Mouse (Mus musculus) kidney, embryonic 16.5 days (tissue): ENCODE results near the gene Il1r1. TPM values are rescaled to one million over a fixed set of nuclear protein-coding genes. Genes with fewer than 3 reads are reported as not detected.

ENCODE experiments used
- ATAC-seq: fragments of 200-750 bp; cut with Nextera tagmentation; 2 replicates; pipeline ENCODE4 v1.8.0; 2017; ENCODE audit warnings: moderate TSS enrichment; ENCODE audit not compliant: low FRiP score, low TSS enrichment
- H3K27ac ChIP-seq: fragments of 300-500 bp; sonication (generic); 2 replicates; pipeline ENCODE4 v1.5.1; 2014; ENCODE audit warnings: low read length
- H3K27me3 ChIP-seq: fragments of 300-500 bp; sonication (generic); 2 replicates; pipeline ENCODE4 v1.6.1; 2014; ENCODE audit warnings: low read length, control low read depth, mixed read lengths; ENCODE audit not compliant: insufficient read depth
- H3K36me3 ChIP-seq: fragments of 300-500 bp; sonication (generic); 2 replicates; pipeline ENCODE4 v1.6.1; 2014; ENCODE audit warnings: low read length, control low read depth, mixed read lengths; ENCODE audit not compliant: insufficient read depth
- H3K4me1 ChIP-seq: fragments of 300-500 bp; sonication (generic); 2 replicates; pipeline ENCODE4 v1.6.1; 2014; ENCODE audit warnings: low read length, control low read depth, mixed read lengths; ENCODE audit not compliant: insufficient read depth
- H3K4me2 ChIP-seq: fragments of 300-500 bp; sonication (generic); replicated peaks from 2 replicates; pipeline ENCODE4 v1.6.1; 2014; ENCODE audit warnings: low read depth, low read length
- H3K4me3 ChIP-seq: fragments of 300-500 bp; sonication (generic); 2 replicates; pipeline ENCODE4 v1.5.1; 2014; ENCODE audit warnings: mild to moderate bottlenecking, low read length
- H3K9ac ChIP-seq: fragments of 300-500 bp; sonication (generic); replicated peaks from 2 replicates; pipeline ENCODE4 v1.6.1; 2014; ENCODE audit warnings: low read length
- H3K9me3 ChIP-seq: fragments of 300-500 bp; sonication (generic); 2 replicates; pipeline ENCODE4 v1.6.1; 2016; ENCODE audit warnings: low read length, control low read depth
- WGBS: fragments of 180-500 bp; shearing (Covaris S2); extraction: QIAGEN DNeasy Blood & Tissue Kit; methylation state at CpG from one replicate; pipeline ENCODE4 v1.1.7; 2014; 5-methylcytosine and 5-hydroxymethylcytosine counted together
- polyA plus RNA-seq: library from polyadenylated mRNA; unstranded; fragments of >200 nt; fragmentation: Nextera tagmentation; extraction: Ambion mirVana; gene quantifications from 2 replicates; pipeline ENCODE4 v1.2.1, GENCODE M21; 2015

Il1r1 gene
- polyA plus RNA-seq, 1 experiment from 2014 or later = 5.3 TPM

- no peaks in the 10 kb centered on the region for H3K27me3 ChIP-seq
- no peaks in the 10 kb centered on the region for H3K36me3 ChIP-seq
- no peak overlapping the region for H3K4me3 ChIP-seq
- no peaks in the 10 kb centered on the region for H3K4me1 ChIP-seq
- no peak overlapping the region for H3K4me2 ChIP-seq
- no peaks in the 10 kb centered on the region for H3K9me3 ChIP-seq
- no peak overlapping the region for H3K27ac ChIP-seq
- H3K9ac ChIP-seq = no peak overlapping the region
- no peak for ATAC-seq
- WGBS = 63% methylated on average over 10 of the region's 10 CpGs
These were observed 50.6 kb downstream of the Il1r1 start for GRCm38 (mm10) chr1:40275285-40276013.

- Histone ChIP-seq H3K4me3 (no peak overlapping the region), H3K9ac (no peak overlapping the region), H3K27me3 (no peaks in the 10 kb centered on the region), H3K36me3 (no peaks in the 10 kb centered on the region), H3K4me1 (no peaks in the 10 kb centered on the region), H3K9me3 (no peaks in the 10 kb centered on the region), H3K27ac (no peak overlapping the region), H3K4me2 (no peak overlapping the region)
- WGBS = 87% methylated on average over 4 of the region's 4 CpGs
- no peak for ATAC-seq
These were observed 53.1 kb downstream of the Il1r1 start for GRCm38 (mm10) chr1:40277944-40278343.

- Histone ChIP-seq H3K9me3 (no peaks in the 10 kb centered on the region), H3K4me3 (no peak overlapping the region), H3K27ac (no peak overlapping the region), H3K4me2 (no peak overlapping the region), H3K27me3 (no peaks in the 10 kb centered on the region), H3K4me1 (no peaks in the 10 kb centered on the region), H3K36me3 (no peaks in the 10 kb centered on the region), H3K9ac (no peak overlapping the region)
- WGBS = 77% methylated on average over 2 of the region's 2 CpGs
- no peak for ATAC-seq
These were observed 53.8 kb downstream of the Il1r1 start for GRCm38 (mm10) chr1:40278720-40279119.

GRCm38 (mm10) chr1:40279182-40279743 is 54.4 kb downstream of the Il1r1 start:
- H3K36me3 ChIP-seq = no peaks in the 10 kb centered on the region
- no peaks in the 10 kb centered on the region for H3K27me3 ChIP-seq
- ATAC-seq = no peak
- H3K27ac ChIP-seq = no peak overlapping the region
- 69% methylated on average over 11 of the region's 11 CpGs for WGBS
- no peak overlapping the region for H3K4me2 ChIP-seq
- H3K9ac ChIP-seq = no peak overlapping the region
- H3K9me3 ChIP-seq = no peaks in the 10 kb centered on the region
- H3K4me1 ChIP-seq = no peaks in the 10 kb centered on the region
- no peak overlapping the region for H3K4me3 ChIP-seq

GRCm38 (mm10) chr1:40281950-40282349 is 57.1 kb downstream of the Il1r1 start:
- Histone ChIP-seq H3K4me3 (no peak overlapping the region), H3K9ac (no peak overlapping the region), H3K4me2 (no peak overlapping the region), H3K36me3 (no peaks in the 10 kb centered on the region), H3K27me3 (no peaks in the 10 kb centered on the region), H3K9me3 (no peaks in the 10 kb centered on the region), H3K4me1 (0 out of 2 replicates have a peak, but pooled peaks cover 2% of the 10 kb centered on the region), H3K27ac (no peak overlapping the region)
- ATAC-seq = no peak
- 79% methylated on average over 4 of the region's 4 CpGs for WGBS

GRCm38 (mm10) chr1:40282394-40282793 is 57.5 kb downstream of the Il1r1 start:
- no peak overlapping the region for H3K4me3 ChIP-seq
- H3K36me3 ChIP-seq = no peaks in the 10 kb centered on the region
- no peaks in the 10 kb centered on the region for H3K9me3 ChIP-seq
- 76% methylated on average over 3 of the region's 3 CpGs for WGBS
- H3K27me3 ChIP-seq = no peaks in the 10 kb centered on the region
- H3K9ac ChIP-seq = no peak overlapping the region
- H3K4me2 ChIP-seq = no peak overlapping the region
- no peak overlapping the region for H3K27ac ChIP-seq
- H3K4me1 ChIP-seq = 0 out of 2 replicates have a peak, but pooled peaks cover 2% of the 10 kb centered on the region
- ATAC-seq = no peak

- Histone ChIP-seq H3K9ac (no peak overlapping the region), H3K4me3 (no peak overlapping the region), H3K4me1 (0 out of 2 replicates have a peak, but pooled peaks cover 2% of the 10 kb centered on the region), H3K36me3 (no peaks in the 10 kb centered on the region), H3K4me2 (no peak overlapping the region), H3K27me3 (no peaks in the 10 kb centered on the region), H3K27ac (no peak overlapping the region), H3K9me3 (no peaks in the 10 kb centered on the region)
- ATAC-seq = no peak
- 33% methylated on average over 5 of the region's 5 CpGs for WGBS
These were observed 59.1 kb downstream of the Il1r1 start for GRCm38 (mm10) chr1:40283995-40284394.

GRCm38 (mm10) chr1:40290489-40291255 is 65.8 kb downstream of the Il1r1 start:
- peak; percentile 46; the same call in 1 of the 2 replicates for ATAC-seq
- H3K4me2 ChIP-seq = no peak overlapping the region
- 0 out of 2 replicates have a peak, but pooled peaks cover 2% of the 10 kb centered on the region for H3K9me3 ChIP-seq
- H3K36me3 ChIP-seq = no peaks in the 10 kb centered on the region
- no peak overlapping the region for H3K4me3 ChIP-seq
- no peaks in the 10 kb centered on the region for H3K27me3 ChIP-seq
- WGBS = 59% methylated on average over 12 of the region's 12 CpGs
- no peaks in the 10 kb centered on the region for H3K4me1 ChIP-seq
- H3K9ac ChIP-seq = no peak overlapping the region
- H3K27ac ChIP-seq = no peak overlapping the region

- 96% methylated on average over 2 of the region's 2 CpGs for WGBS
- H3K27me3 ChIP-seq = no peaks in the 10 kb centered on the region
- no peak overlapping the region for H3K4me3 ChIP-seq
- H3K4me2 ChIP-seq = no peak overlapping the region
- H3K9ac ChIP-seq = no peak overlapping the region
- ATAC-seq = no peak
- no peaks in the 10 kb centered on the region for H3K36me3 ChIP-seq
- H3K27ac ChIP-seq = no peak overlapping the region
- H3K4me1 ChIP-seq = no peaks in the 10 kb centered on the region
- H3K9me3 ChIP-seq = 0 out of 2 replicates have a peak, but pooled peaks cover 2% of the 10 kb centered on the region
These were observed 67.4 kb downstream of the Il1r1 start for GRCm38 (mm10) chr1:40292231-40292630.
